Mouse (Mus musculus): ENCODE data around the gene Barx2. TPM values are rescaled to one million over a fixed set of nuclear protein-coding genes. Genes with fewer than 3 reads are reported as not detected.
"Not testable (repeated sequence)": the region's sequence is repeated elsewhere in the genome, so short reads cannot be mapped to it uniquely, and the experiment has no call there.

The Barx2 gene
- polyA plus RNA-seq, 1 experiment, result not detected

DNA sequence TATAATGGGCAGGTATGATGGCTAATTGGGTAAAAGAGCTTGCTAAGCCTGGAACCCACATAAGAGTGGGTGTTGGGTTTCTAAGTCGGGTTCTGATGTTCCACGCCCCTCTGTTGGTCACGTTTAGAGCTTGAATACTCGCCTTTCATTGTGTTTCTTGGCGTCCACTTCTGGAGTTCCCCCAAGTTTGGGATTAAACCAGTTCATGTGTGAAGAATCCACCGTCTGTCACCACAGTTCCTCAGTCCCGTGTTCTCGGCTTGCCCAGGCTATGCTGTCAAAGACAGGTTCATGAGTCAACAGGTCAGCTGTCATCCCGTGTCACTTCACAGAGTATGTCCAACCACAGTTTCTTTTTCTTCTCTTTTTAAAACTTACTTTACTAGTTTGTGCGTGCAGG is 33.8 kb upstream of the Barx2 start:
- Histone ChIP-seq H3ac (ENCODE audit: control insufficient read depth, insufficient read length, low read depth) (no peak overlapping the region), H3K79me3 (ENCODE audit: low read depth) (no peaks in the 10 kb centered on the region), H3K4me3 (ENCODE audit: insufficient read depth, poor library complexity, severe bottlenecking) (no peak overlapping the region), H3K79me2 (ENCODE audit: control insufficient read depth, insufficient read depth) (no peaks in the 10 kb centered on the region), H3K36me3 (ENCODE audit: control insufficient read depth, insufficient read depth) (no peaks in the 10 kb centered on the region), H3K27me3 (ENCODE audit: control insufficient read depth, insufficient read depth, insufficient read length) (no peaks in the 10 kb centered on the region)
- TF ChIP-seq FOSL1 (IDR thresholded peaks at IDR 0.05; ENCODE audit: insufficient read depth, low read length, poor library complexity, severe bottlenecking), result no peak
- TF ChIP-seq CEBPB (IDR thresholded peaks at IDR 0.05; ENCODE audit: low read depth), result no peak
- TF ChIP-seq MYOG (IDR thresholded peaks at IDR 0.05; ENCODE audit: control insufficient read depth, extremely low read depth, insufficient read length), result no peak
- TF ChIP-seq CTCF (IDR thresholded peaks at IDR 0.05; ENCODE audit: control insufficient read depth, insufficient read depth, insufficient read length), result no peak
- no peak for TF ChIP-seq USF1 (IDR thresholded peaks at IDR 0.05; ENCODE audit: low read depth)
- no peak for TF ChIP-seq MAX (IDR thresholded peaks at IDR 0.05)
- TF ChIP-seq MYOD1 (IDR thresholded peaks at IDR 0.05; ENCODE audit: control insufficient read depth, insufficient read length, low read depth), result no peak

DNA sequence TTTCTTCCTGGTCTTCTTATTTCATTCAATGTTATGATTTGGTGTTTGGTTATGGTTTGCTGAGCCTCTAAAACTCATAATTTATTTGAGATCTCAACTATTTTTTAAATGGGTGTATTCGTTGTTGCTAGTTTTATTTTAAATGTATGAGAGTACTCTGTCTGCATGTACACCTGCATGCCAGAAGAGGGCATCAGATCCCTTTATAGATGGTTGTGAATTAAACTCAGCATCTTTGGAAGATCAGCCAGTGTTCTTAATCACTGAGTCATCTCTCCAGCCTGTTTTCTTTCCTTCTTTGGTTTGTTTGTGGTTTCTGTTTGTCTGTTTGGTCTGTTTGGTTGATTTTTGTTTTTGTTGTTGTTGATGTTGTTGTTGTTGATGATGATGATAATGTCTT is 29.1 kb upstream of the Barx2 start:
- H3K27me3 ChIP-seq (ENCODE audit: control insufficient read depth, insufficient read depth, insufficient read length), result no peaks in the 10 kb centered on the region
- H3K79me2 ChIP-seq (ENCODE audit: control insufficient read depth, insufficient read depth), result no peaks in the 10 kb centered on the region
- H3K79me3 ChIP-seq (ENCODE audit: low read depth), result no peaks in the 10 kb centered on the region
- no peaks in the 10 kb centered on the region for H3K36me3 ChIP-seq (ENCODE audit: control insufficient read depth, insufficient read depth)
- TF ChIP-seq MYOG (IDR thresholded peaks at IDR 0.05; ENCODE audit: control insufficient read depth, extremely low read depth, insufficient read length) (no peak), CTCF (IDR thresholded peaks at IDR 0.05; ENCODE audit: control insufficient read depth, insufficient read depth, insufficient read length) (no peak), USF1 (IDR thresholded peaks at IDR 0.05; ENCODE audit: low read depth) (no peak), MAX (IDR thresholded peaks at IDR 0.05) (no peak), MYOD1 (IDR thresholded peaks at IDR 0.05; ENCODE audit: control insufficient read depth, insufficient read length, low read depth) (no peak), CEBPB (IDR thresholded peaks at IDR 0.05; ENCODE audit: low read depth) (no peak), FOSL1 (IDR thresholded peaks at IDR 0.05; ENCODE audit: insufficient read depth, low read length, poor library complexity, severe bottlenecking) (no peak)
- H3K4me3 ChIP-seq (ENCODE audit: insufficient read depth, poor library complexity, severe bottlenecking), result no peak overlapping the region
- no peak overlapping the region for H3ac ChIP-seq (ENCODE audit: control insufficient read depth, insufficient read length, low read depth)

DNA sequence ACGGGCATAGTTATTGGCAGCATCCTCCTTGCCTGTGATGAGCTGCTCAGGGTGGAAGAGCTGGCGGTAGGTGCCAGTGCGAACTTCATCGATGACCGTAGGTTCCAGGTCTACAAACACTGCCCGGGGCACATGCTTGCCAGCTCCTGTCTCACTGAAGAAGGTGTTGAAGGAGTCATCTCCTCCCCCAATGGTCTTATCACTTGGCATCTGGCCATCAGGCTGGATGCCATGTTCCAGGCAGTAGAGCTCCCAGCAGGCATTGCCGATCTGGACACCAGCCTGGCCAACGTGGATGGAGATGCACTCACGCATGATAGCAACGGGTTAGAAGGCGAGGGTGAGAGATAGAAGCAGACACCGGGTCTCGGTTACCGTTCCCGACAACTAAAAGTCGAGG is 23.2 kb upstream of the Barx2 start:
- not testable (repeated sequence) for H3K4me3 ChIP-seq (ENCODE audit: insufficient read depth, poor library complexity, severe bottlenecking); H3K36me3 ChIP-seq (ENCODE audit: control insufficient read depth, insufficient read depth)

DNA sequence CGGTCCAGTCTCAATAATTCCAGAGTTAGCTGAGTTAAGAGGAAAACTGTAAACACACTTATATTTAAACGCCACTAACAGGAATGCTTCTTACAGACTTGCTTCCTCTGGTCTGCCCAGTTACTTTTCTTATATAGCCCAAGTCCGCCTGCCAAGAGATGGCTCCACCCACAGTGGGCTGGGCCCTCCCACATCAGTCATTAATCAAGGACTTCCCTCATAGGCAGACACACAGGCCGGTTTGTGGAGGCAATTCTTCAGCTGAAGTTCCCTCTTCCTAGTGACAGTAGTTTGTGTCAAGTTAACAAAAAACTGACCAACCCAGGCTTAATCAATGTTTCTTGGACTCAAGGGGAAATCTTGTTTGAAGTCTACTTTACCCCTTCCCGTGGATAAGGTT is 18.4 kb upstream of the Barx2 start:
- no peaks in the 10 kb centered on the region for H3K79me3 ChIP-seq (ENCODE audit: low read depth)
- H3K27me3 ChIP-seq (ENCODE audit: control insufficient read depth, insufficient read depth, insufficient read length), result peaks cover 3% of the 10 kb centered on the region
- H3ac ChIP-seq (ENCODE audit: control insufficient read depth, insufficient read length, low read depth), result no peak overlapping the region
- no peaks in the 10 kb centered on the region for H3K79me2 ChIP-seq (ENCODE audit: control insufficient read depth, insufficient read depth)
- no peaks in the 10 kb centered on the region for H3K36me3 ChIP-seq (ENCODE audit: control insufficient read depth, insufficient read depth)
- TF ChIP-seq MAX (IDR thresholded peaks at IDR 0.05) (no peak), MYOD1 (IDR thresholded peaks at IDR 0.05; ENCODE audit: control insufficient read depth, insufficient read length, low read depth) (no peak), CTCF (IDR thresholded peaks at IDR 0.05; ENCODE audit: control insufficient read depth, insufficient read depth, insufficient read length) (no peak), CEBPB (IDR thresholded peaks at IDR 0.05; ENCODE audit: low read depth) (no peak), MYOG (IDR thresholded peaks at IDR 0.05; ENCODE audit: control insufficient read depth, extremely low read depth, insufficient read length) (no peak), USF1 (IDR thresholded peaks at IDR 0.05; ENCODE audit: low read depth) (no peak), FOSL1 (IDR thresholded peaks at IDR 0.05; ENCODE audit: insufficient read depth, low read length, poor library complexity, severe bottlenecking) (no peak)
- H3K4me3 ChIP-seq (ENCODE audit: insufficient read depth, poor library complexity, severe bottlenecking), result no peak overlapping the region

More for the DNA sequence above, 23.2 kb upstream of the Barx2 start:
- not testable (repeated sequence) for H3K27me3 ChIP-seq (ENCODE audit: control insufficient read depth, insufficient read depth, insufficient read length); H3K79me2 ChIP-seq (ENCODE audit: control insufficient read depth, insufficient read depth); H3ac ChIP-seq (ENCODE audit: control insufficient read depth, insufficient read length, low read depth); H3K79me3 ChIP-seq (ENCODE audit: low read depth)

DNA sequence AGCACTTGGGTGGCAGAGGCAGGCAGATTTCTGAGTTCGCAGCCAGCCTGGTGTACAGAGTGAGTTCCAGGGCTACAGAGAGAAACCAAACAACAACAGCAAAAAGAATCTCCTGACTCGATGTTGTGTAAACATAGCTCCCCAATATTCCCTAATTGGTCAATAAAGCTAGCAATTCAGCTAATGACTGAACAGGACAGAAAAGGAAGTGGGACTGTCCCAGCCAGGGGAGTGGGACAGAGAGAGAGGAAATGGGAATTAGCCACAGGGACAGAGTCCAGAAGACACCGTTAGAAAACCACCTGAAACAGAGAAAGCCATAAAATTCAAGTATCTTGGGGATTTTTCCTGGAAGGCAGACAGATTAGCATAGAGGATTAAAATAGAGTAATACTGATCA is 18.0 kb upstream of the Barx2 start:
- TF ChIP-seq MYOD1 (IDR thresholded peaks at IDR 0.05; ENCODE audit: control insufficient read depth, insufficient read length, low read depth) (no peak), CEBPB (IDR thresholded peaks at IDR 0.05; ENCODE audit: low read depth) (no peak), FOSL1 (IDR thresholded peaks at IDR 0.05; ENCODE audit: insufficient read depth, low read length, poor library complexity, severe bottlenecking) (no peak), MAX (IDR thresholded peaks at IDR 0.05) (no peak), USF1 (IDR thresholded peaks at IDR 0.05; ENCODE audit: low read depth) (no peak), MYOG (IDR thresholded peaks at IDR 0.05; ENCODE audit: control insufficient read depth, extremely low read depth, insufficient read length) (no peak), CTCF (IDR thresholded peaks at IDR 0.05; ENCODE audit: control insufficient read depth, insufficient read depth, insufficient read length) (no peak)
- H3K27me3 ChIP-seq (ENCODE audit: control insufficient read depth, insufficient read depth, insufficient read length), result peaks cover 3% of the 10 kb centered on the region

DNA sequence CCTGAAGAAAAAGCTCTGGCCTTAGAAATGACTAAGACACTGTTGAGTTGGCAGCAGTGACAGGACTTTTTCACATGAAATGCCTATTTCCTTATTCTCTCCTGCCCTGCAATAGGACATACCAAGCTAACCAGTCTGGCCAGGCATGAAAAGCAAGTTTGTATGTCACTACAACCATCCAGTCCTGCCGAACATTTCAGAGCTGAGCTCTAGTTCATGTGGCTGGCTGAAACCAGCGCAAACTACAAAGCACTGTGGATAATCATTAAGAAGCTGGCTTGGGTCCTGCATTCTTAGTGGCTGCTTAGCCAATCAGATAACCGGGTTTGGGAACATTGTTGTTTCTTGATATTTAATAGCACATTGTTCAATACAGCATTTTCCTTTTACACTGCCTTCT is 13.5 kb upstream of the Barx2 start:
- H3ac ChIP-seq (ENCODE audit: control insufficient read depth, insufficient read length, low read depth), result no peak overlapping the region
- no peak overlapping the region for H3K4me3 ChIP-seq (ENCODE audit: insufficient read depth, poor library complexity, severe bottlenecking)
- no peaks in the 10 kb centered on the region for H3K79me3 ChIP-seq (ENCODE audit: low read depth)
- no peaks in the 10 kb centered on the region for H3K36me3 ChIP-seq (ENCODE audit: control insufficient read depth, insufficient read depth)
- H3K27me3 ChIP-seq (ENCODE audit: control insufficient read depth, insufficient read depth, insufficient read length), result peaks cover 3% of the 10 kb centered on the region
- no peak for TF ChIP-seq CEBPB (IDR thresholded peaks at IDR 0.05; ENCODE audit: low read depth)
- no peak for TF ChIP-seq FOSL1 (IDR thresholded peaks at IDR 0.05; ENCODE audit: insufficient read depth, low read length, poor library complexity, severe bottlenecking)
- TF ChIP-seq MAX (IDR thresholded peaks at IDR 0.05), result no peak
- TF ChIP-seq MYOD1 (IDR thresholded peaks at IDR 0.05; ENCODE audit: control insufficient read depth, insufficient read length, low read depth), result no peak
- TF ChIP-seq CTCF (IDR thresholded peaks at IDR 0.05; ENCODE audit: control insufficient read depth, insufficient read depth, insufficient read length), result no peak
- TF ChIP-seq USF1 (IDR thresholded peaks at IDR 0.05; ENCODE audit: low read depth), result no peak
- TF ChIP-seq MYOG (IDR thresholded peaks at IDR 0.05; ENCODE audit: control insufficient read depth, extremely low read depth, insufficient read length), result no peak
- no peaks in the 10 kb centered on the region for H3K79me2 ChIP-seq (ENCODE audit: control insufficient read depth, insufficient read depth)

More for the DNA sequence above, 18.0 kb upstream of the Barx2 start:
- Histone ChIP-seq H3ac (ENCODE audit: control insufficient read depth, insufficient read length, low read depth) (no peak overlapping the region), H3K4me3 (ENCODE audit: insufficient read depth, poor library complexity, severe bottlenecking) (no peak overlapping the region), H3K79me2 (ENCODE audit: control insufficient read depth, insufficient read depth) (no peaks in the 10 kb centered on the region), H3K36me3 (ENCODE audit: control insufficient read depth, insufficient read depth) (no peaks in the 10 kb centered on the region), H3K79me3 (ENCODE audit: low read depth) (no peaks in the 10 kb centered on the region)

Measured in C2C12 (cell line).